Mouse (Mus musculus): ENCODE measurements around the gene Arhgap28.

Arhgap28 gene

DNA sequence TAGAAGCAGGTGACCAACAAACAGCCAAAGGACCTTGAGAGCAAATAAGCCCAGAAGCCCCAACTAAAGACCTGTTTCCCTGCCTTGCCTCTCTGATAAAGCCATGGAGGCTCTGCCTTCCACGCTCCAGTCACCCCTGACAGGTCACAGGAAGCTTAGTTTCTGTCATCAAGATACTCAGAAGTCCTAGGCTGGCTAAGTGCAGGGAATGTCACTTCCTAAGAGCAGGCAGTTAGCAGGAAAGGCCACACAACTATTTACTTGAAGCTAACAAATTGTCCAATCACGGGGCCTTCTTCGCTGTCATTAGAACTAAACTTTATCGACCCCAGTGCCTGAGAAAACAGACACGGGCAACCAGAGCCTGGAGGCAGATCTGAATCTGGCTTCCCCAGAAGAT is 14.2 kb downstream of the Arhgap28 start:
- no peak for DNase-seq (ENCODE audit: low spot score)

DNA sequence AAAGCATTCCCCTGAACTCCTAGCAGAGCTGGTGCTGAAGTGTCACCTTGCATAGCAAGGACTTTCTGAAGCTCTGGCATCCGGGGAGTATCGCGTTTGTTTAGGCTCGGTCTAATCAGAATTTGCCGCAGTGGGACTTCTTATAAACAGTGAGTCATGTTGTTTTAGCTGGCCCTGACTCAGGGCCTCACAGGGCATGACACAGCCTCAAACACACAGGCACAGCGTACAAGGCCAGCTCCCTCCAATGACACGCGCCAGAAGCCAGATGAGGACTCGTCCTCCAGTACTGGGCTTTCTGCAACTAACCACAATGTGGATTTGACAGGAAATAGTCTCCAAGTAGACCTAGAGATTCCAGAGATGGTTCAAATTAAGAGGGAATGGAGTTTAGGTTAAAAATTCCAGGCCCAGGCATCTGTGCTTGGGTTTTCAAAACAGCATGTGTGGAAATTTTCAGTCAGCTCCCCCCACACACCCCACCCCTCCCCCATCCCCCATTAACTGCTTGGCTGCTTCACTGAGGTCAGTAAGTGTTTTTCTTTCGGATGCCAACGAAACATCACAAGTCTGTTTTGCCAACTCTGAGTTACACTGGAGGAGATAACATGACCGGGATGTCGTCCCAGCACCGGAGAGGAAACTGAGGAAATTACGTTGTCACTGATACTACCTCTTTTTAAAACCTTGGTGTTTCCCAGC is 14.8 kb downstream of the Arhgap28 start:
- no peak for DNase-seq (ENCODE audit: low spot score)

DNA sequence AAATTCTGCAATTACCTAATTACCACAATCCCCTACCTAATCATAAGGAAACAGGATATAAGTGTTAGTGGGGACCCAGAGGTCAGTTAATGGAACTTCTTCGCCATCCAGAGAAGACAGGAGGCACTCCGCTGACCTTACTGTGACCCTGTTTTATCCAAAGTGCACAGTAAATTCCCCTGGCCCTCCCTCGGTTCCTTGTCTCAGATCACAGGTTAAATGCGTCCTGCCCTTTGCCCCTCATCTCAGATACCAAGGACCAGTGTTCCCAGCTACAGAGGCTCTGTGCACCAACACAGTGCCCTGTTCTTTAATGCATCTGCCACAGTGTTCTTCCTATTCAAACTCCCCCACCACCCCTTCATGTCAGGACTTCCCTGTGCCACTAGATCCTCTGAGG is 18.4 kb downstream of the Arhgap28 start:
- no peak for DNase-seq (ENCODE audit: low spot score)

DNA sequence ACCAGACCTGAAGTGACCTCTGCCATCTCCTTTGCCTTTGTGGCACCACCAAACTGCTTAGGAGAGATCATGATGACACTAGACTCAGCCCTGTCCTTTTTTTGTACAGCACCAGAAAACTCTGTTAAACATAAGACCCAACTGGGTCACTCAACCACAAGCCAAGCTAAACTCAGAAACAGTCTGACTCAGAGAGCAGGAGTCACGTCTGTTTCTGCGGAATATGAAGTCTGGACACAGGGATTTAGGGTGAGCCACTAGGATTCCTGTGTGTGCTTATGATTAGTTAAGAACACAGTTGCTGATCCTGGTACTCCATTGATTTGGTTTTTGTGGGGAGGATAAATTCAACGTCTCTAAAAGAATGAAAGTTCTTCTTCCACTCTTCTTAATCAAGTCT is 23.3 kb downstream of the Arhgap28 start:
- no peak for DNase-seq (ENCODE audit: low spot score)

DNA sequence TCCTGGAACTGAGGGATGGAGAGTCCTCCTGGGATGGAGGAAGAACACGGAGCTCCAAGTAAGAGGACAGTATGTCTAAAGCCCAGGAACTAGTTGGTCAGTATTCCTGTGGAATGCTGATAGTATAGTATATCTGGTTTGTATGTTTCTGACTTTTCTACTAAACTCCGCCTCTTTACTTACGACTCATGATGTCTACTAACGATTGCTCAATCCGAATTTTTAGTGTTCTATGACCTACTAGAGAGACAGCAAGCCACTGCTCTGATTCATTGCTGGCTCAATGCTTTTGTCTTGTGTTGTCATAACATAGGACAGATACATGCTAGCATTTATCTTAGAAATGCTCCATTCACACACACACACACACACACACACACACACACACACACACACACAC is 24.7 kb downstream of the Arhgap28 start:
- DNase-seq (ENCODE audit: low spot score) = no peak

DNA sequence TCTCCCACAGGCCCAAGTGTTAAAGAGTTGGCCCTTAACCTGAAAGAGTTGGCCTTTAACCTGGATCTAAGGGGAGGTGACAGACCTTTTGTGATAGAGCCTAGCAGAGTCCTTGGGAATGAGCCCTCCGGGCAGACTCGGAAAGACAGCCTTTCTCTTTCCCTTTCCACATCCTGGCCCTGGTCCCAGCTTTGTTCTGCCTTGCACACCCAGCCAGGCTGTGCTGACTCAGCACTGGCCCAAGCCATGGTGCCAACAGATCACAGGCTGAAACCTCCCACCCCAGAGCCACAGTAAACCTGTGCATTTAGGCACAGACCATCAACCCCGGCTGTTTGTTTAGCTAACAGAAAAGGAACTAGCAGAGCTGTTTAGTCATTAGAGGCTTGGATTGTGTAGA is 25.1 kb downstream of the Arhgap28 start:
- DNase-seq (ENCODE audit: low spot score) = no peak

DNA sequence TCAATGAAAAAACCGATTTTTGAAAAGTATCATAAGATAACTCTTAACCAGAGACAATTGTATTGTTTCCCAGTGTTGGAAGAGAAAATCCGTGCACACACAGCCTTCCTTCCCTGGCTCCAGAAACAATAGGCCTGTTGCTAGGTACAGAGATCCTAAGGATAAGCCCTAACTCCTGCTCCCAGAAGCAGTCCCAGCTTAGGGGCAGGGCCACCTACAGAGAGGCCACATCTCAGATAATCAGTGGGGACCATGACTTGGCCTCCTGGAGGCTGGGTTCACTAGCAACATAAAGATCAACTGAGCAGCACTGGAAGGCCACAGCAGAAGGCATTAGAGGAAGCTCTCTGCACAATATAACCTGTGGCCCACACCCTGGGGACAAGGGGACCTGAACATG is 27.5 kb downstream of the Arhgap28 start:
- no peak for DNase-seq (ENCODE audit: low spot score)

DNA sequence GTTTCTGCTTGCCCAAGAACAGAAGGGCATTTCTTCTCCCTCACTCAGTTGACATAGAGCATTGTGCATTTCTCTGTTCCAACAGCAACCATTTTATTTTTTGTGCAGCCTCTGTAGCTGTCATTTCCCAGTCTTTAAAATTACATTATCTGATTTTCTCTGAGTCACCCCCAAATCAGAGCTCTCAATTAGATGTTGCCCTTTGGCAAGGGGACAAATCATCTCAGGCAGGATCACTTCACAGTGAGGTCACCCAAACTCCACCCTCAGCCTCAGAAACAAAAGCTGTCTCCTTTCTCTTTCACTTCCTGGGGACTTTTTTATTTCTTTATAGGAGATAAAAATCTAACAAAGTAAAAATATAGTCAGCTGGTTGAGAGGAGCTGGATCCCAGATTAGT is 27.9 kb downstream of the Arhgap28 start:
- no peak for DNase-seq (ENCODE audit: low spot score)

DNA sequence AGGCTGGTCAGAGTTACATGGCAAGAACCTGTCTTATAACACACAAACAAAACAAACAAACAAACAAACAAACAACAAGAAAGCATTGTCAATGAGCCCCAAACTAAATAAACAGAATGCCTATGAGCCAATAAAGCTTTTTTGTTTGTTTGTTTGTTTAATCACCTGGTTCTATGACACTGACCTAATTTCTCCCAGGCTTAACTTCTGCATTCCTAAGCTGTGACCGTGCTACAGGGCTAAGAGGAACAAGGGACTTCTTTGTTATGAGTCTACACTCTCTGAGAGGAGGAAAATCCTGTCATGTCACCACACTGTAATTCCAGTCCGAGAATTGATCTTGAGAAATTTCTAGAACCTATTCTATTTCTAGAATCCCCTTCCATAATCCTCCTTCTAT is 29.2 kb downstream of the Arhgap28 start:
- DNase-seq (ENCODE audit: low spot score) = no peak

DNA sequence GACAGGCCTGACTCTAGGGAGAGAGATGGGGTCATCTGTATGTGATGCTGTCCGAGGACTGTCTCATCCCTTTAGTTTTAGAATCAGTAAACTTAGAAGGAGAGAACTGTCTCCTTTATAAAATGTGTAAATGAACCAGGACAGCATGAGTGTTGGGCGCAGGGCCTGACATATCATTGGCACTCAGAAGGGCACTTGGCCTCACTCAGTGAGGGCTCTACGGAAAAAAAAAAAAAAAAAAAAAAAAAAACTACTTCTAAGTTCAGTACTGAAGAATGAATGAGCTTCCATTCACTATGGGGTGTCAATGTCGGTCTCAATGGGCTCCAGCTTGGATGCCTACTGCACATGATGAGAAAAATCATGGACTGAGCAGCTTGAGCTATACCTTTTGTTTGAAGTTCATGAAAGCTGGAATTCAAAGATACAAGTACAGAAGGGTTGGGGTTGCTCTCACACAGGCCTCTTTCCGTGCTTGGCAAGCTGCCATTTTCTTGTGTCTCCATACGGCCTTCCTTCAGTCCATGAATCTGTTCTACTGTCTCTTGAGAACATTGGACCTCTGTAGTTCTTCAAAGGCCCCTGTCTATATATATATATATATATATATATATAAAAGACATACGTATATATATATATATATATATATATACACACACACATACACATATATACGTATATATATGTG is 36.9 kb downstream of the Arhgap28 start:
- DNase-seq (ENCODE audit: low spot score) = no peak

DNA sequence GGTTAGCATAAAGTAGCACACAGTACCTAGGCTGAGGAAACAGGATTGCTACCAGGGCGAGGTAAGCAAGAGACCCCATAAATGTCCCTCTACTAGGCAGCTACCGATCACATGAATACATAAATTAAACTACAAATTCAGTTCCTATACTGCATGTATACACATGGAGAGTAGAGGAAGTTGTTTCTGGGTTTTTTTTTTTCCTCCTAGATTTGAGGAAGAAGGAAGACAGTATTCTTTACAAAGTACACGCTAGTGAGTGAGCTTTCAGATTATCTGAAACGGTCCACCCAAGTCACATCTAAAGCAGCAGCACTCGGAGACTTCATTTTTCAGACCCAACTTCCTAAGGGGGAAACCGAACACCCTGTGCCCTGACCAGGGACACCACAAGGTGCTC is 41.1 kb downstream of the Arhgap28 start:
- no peak for DNase-seq (ENCODE audit: low spot score)

DNA sequence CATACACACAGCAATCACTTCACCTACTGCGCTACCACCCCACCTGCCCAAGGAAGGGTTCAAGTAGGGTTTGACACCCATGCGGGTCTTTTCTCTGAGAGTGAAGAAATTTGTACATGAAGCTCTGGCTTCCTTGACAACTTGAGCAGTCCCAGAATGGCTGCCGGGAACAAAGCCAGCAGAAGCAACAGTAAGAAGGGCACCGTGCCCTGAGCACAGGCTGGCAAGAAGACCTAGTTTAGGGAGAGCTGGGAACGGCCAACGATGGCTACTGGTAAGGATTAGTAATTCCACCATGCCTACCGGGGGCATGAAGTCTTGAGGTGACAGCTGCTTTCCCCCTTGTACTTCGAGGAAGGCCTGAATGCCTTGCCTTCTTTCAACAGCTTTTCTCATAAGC is 41.9 kb downstream of the Arhgap28 start:
- no peak for DNase-seq (ENCODE audit: low spot score)

DNA sequence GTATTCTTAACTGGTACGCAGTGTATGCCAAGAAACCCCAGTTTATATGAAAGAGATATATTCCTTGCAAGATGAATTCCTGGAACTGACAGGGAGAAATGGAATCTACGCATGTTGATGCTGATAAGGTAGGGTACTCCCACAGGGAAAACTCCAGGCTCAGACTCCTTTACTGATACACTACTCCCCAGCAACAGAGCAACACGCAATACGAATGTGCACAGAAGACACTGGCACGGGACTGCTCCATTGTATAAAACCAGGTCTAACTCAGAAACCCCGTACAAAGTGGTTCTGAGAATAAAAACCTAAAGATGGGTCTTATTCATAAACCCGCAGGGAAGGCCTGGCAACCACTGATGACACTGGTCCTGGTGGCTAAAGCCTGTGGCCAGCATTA is 45.0 kb downstream of the Arhgap28 start:
- no peak for DNase-seq (ENCODE audit: low spot score)

DNA sequence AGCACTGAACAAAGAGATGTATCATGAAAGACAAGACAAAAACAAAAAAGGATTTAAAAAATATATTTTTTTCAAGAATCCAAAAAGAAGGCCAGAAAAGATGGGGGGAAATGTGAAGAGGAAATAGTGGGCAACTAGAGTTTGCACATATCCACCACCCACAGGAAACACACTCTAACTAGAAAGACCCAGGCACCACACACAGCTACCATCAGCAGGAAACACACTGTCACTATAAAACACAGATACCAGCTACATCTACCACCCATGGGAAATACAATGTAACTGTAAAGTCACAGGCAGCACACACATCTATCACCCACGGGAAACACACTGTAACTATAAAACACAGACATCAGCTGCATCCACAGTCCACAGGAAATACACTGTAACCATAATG is 46.3 kb downstream of the Arhgap28 start:
- DNase-seq (ENCODE audit: low spot score) = no peak

DNA sequence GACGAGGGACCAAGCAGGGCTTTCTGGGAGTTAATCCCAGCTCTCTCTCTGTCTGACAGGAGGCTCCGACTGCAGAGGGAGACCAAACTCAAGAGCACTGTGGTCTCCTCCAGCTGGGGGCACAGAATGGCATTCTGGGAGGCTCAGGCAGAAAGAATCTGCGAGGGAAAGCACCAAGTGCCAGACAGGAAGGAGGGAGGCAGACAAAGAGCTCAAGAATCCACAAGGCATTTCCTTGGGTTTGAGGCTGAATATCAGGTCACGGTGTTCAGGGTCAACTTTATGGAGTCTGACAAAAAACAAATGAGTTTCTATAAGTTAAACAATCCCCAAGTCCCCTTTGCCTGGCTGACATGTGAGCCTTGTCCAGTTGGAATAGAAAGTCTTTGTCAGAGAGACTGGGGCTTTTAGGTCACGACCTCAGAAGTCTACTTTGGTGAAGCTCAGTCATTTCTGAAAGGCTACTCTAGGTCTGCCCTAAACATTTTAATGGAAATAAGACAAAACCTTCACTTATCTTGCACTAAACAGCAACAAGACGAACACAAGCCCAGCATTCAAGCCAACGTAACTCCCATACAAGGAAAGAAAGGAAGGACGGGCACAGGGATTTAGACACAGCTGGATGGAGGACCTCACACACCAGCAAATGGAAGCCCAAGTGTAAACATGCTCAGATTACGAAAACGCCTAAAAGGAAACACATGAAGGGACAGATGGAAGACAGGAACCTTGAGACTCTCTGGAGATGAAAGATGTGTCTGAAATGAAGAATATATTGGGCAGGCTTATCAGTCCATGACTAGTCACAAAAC is 47.8 kb downstream of the Arhgap28 start:
- no peak for DNase-seq (ENCODE audit: low spot score)

DNA sequence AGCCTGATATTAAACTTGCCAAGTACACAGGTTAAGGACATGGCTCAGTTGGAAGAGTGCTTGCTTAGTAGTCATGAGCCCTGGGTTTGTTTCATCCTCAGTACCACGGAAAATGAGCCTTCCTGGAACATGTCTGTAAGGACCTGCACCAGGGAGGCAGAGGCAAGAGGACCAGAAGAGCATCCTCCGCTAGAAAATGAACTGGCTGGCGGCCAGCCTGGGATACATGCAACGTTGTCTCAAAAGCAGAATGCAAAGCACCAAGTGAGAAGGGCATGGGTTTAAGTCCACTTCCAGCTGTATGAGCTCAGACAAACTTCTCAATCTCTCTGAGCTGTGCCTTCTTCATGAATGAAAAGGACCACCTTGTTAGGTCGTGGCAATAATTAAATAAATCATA is 49.0 kb downstream of the Arhgap28 start:
- DNase-seq (ENCODE audit: low spot score) = no peak

DNA sequence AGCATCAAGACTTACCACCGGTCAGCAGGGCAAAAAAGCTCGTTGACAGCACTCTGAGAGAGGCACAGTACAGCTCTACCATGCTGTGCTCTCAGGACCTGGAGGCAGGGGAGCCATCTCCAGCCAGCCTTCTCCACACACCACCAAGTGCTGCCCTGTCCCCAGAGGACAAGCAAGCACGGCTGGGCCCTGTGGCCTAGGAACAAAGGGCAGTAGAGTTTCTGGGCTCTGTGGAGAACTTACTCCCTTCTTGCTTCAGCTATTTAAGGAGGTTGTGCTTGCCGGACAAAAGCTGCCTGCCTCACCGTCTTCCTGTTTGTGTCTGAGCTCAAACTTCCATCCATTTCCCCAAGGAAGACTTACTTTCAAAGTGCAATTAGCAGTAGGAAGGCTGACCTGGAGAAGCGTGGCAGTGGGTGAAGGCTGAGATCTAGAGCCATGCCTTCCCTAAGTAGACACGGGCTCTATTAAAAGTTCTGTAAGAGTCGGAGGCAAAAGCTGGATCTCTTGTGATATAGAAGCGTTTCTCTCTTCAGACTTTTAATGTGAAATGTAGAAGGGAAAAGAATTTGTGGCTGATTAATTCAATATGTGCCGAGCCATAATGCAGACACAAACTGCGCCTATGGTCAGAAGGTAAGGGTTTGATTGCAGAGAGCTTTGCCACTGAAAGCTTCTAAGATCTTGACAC is 53.3 kb downstream of the Arhgap28 start:
- no peak for DNase-seq (ENCODE audit: low spot score)

DNA sequence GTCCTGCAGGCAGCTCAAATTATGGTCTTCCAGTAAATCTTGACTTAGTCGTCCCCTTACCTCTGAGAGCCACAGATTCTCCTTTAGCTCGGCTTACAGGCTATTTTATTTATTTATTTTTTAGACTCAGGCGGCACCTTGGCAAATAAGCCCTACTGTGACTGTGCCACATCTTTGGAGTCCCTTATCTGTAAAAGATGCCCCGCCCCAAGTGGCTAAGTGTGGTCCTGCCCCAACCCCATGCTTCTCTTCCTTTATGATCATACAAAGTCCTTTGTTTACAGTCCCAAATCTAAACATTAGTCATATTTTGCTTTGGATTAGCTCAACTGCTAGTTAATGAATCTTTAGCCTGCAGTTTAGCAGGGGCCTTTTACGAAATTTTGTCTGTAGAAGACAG is 55.3 kb downstream of the Arhgap28 start:
- DNase-seq (ENCODE audit: low spot score) = no peak

DNA sequence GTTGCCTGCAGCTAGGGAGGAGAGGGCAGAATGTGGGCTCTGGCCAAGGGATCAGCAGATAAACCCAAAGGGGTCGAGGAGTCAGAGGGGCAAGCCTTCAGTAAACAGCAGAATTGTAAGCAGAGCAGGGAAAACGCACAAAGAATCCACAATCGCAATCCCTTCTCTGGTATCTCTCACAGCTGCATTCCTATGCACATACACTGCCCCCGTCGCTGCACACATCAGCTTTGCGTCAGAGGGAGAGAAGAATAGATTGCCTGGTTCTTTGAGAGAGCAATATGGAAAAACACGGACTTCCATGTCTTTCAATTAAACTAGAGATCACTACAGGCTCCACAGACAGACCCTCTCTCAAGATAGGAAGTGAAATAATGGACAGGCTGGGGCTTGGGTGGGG is 58.5 kb downstream of the Arhgap28 start:
- DNase-seq (ENCODE audit: low spot score) = no peak

DNA sequence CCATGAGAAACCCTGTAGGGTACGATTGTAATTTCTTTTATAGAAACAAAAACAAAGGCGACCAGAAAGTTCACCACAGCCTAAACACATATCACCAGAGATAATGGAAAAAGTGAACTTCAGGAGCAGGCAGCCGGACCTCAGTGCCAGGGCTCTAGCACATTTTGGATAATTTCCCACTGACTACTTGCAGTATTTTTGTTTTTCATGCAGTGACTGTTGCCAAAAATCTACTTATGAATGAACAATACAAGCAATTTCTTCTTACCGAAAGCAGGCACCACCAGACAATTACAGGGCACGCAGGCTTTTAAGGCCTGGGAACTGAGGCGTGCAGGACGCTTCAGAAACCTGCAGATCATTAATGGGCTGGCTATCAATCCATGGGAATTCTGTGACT is 59.7 kb downstream of the Arhgap28 start:
- no peak for DNase-seq (ENCODE audit: low spot score)

DNA sequence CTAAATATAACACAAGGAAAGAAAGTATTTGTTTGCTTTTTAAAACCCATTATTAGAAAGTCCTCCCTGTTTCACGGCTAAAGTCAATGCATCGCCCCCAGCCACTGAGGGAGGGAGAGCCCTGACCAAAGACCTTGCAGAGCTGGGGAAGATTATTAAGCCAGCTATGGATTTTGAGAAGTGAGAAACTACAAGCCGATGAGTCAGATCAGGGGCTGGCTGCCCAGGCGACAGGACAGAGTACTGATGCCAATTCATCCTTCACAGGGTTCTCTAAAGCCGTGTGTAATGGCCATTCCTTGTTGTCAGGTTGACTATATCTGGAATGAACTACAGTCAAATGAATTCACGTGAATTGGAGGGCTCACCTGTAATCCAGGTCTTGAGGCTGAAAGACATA is 62.9 kb downstream of the Arhgap28 start:
- DNase-seq (ENCODE audit: low spot score) = no peak

DNA sequence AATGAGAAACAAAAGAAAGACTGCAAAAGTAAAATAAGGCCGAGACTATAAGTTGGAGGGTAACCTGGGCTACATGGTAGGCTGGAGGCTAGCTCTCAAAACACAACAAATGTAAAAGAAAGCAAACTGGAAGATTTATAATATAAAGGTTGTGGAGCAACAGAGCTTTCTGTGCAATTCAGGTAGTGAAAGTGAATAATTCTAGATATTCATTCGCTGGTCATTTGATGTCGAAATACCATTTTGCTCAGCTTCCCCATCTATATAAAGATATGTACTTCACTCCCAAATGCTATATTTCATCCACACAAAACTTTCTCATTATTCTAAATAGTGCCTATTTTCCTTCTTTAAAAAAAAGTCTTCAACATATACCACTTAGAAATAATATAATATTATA is 66.9 kb downstream of the Arhgap28 start:
- DNase-seq (ENCODE audit: low spot score) = no peak

DNA sequence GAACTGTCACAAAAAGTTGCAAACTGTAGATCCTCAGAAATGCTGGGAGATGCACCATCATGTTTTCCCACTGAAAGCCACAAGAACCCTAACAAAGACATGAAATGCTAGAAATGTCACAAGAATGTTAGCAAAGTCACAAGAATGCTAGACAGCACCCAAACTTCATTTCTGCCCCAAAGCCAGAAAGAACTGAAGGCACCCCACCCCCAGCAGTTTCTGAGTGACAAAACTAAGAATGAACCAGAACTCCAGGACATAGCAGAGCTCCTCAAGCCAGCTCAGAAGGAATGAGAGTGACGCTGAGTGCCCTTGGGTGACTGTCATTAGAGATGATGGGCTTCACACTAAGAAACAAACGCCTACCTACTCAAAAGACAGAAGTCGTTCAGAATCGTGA is 68.4 kb downstream of the Arhgap28 start:
- DNase-seq (ENCODE audit: low spot score) = no peak

Data from urinary bladder, postnatal 10 days (tissue).